Mouse (Mus musculus): ENCODE data around the gene Rem2. TPM values are rescaled to one million over a fixed set of nuclear protein-coding genes. Genes with fewer than 3 reads are reported as not detected.
A peak's percentile ranks its signal among the peaks of the same experiment; 100 is the strongest.

Gene Rem2
- 46.0 and 48.9 TPM in 2 replicates for polyA plus RNA-seq (2015; fragmentation: Nextera tagmentation; extraction: Ambion mirVana)

DNA sequence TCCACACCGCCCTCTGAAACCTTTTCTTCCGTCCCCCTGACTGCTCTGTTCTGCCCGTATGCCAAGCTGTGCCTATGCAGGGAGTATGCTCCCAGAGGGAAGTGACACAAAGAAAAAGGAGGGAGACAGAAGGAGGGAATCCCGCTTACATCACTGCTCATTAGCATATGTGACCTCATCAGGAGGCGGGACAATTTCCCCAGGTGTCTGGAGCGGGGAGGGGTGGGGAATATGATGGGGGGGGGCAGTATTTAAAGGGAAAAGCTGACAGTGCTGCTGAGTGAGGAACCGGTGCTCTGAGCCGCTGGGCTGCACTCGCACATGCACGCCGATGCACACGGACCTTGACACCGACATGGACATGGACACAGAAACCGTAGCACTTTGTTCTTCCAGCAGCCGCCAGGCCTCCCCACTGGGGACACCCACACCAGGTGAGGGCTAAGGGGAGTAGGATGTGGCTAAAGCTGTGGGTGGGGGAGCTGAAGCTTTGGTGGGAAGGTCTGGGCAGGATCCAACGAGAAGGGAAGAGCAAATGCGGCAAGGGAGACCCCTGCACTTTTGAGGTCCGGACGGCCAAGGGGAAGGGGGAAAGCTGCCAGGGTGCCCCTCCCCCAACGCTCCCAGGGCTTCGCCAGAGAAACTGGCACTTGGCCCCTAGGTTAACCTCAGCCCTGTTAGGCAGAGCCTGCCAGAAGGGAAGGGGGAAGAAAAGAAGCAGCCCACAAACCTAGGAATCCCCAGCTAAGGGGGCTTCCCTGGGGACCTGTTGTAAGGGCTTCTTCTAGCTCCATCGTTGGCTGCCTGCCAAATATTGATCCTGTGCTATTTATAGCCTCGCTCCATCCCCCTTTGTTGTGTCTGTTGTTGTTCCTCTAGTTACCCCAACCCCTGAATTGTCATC, at the start of gene Rem2:
Gene Rem2, plus strand, starts transcription at position 160 of the 904 bp plus-strand sequence.
- Histone ChIP-seq H3K9ac (ENCODE audit: low read depth, low read length) (peak within 1 kb of the TSS; percentile 84), H3K4me1 (ENCODE audit: control insufficient read depth, insufficient read depth, low read length) (peaks cover 23% of the 10 kb centered on the region), H3K27me3 (ENCODE audit: control insufficient read depth, insufficient read depth, low read depth, low read length) (peaks cover 3% of the 10 kb centered on the region; the same call in 1 of the 2 replicates), H3K27ac (ENCODE audit: low read length) (peak within 1 kb of the TSS; percentile 84), H3K36me3 (ENCODE audit: control insufficient read depth, insufficient read depth, low read length) (no peaks in the 10 kb centered on the region), H3K9me3 (replicated peaks; ENCODE audit: control insufficient read depth, low read length, poor library complexity, severe bottlenecking) (no peaks in the 10 kb centered on the region), H3K4me2 (ENCODE audit: low read length) (peak within 1 kb of the TSS; percentile 82), H3K4me3 (ENCODE audit: low read depth, low read length) (peak within 1 kb of the TSS; percentile 67)
- whole genome bisulfite sequencing, result under 1% methylated on average over 23 of the region's 23 CpGs
- peak; percentile 90 for ATAC-seq

GRCm38 (mm10) chr14:54426689-54427398, 49.1 kb upstream of the Rem2 start, which contains the start of gene Mrpl52:
Gene Mrpl52, plus strand, starts transcription at chr14:54426909.
- Histone ChIP-seq H3K9me3 (replicated peaks; ENCODE audit: control insufficient read depth, low read length, poor library complexity, severe bottlenecking) (no peaks in the 10 kb centered on the region), H3K36me3 (ENCODE audit: control insufficient read depth, insufficient read depth, low read length) (no peaks in the 10 kb centered on the region), H3K4me1 (ENCODE audit: control insufficient read depth, insufficient read depth, low read length) (peaks cover 30% of the 10 kb centered on the region), H3K9ac (ENCODE audit: low read depth, low read length) (peak within 1 kb of the TSS; percentile 84), H3K4me2 (ENCODE audit: low read length) (peak within 1 kb of the TSS; percentile 68), H3K4me3 (ENCODE audit: low read depth, low read length) (peak within 1 kb of the TSS; percentile 76), H3K27me3 (ENCODE audit: control insufficient read depth, insufficient read depth, low read depth, low read length) (no peaks in the 10 kb centered on the region), H3K27ac (ENCODE audit: low read length) (peak within 1 kb of the TSS; percentile 85)
- WGBS, result 0% methylated on average over 44 of the region's 48 CpGs
- peak; percentile 88 for ATAC-seq

- Histone ChIP-seq H3K9me3 (replicated peaks; ENCODE audit: control insufficient read depth, low read length, poor library complexity, severe bottlenecking) (no peaks in the 10 kb centered on the region), H3K4me3 (ENCODE audit: low read depth, low read length) (peak overlapping the region; percentile 76), H3K9ac (ENCODE audit: low read depth, low read length) (no peak overlapping the region), H3K36me3 (ENCODE audit: control insufficient read depth, insufficient read depth, low read length) (no peaks in the 10 kb centered on the region), H3K27me3 (ENCODE audit: control insufficient read depth, insufficient read depth, low read depth, low read length) (no peaks in the 10 kb centered on the region), H3K4me1 (ENCODE audit: control insufficient read depth, insufficient read depth, low read length) (peaks cover 35% of the 10 kb centered on the region), H3K27ac (ENCODE audit: low read length) (no peak overlapping the region), H3K4me2 (ENCODE audit: low read length) (peak overlapping the region; percentile 68)
- WGBS, result 94% methylated on average over 7 of the region's 7 CpGs
- no peak for ATAC-seq
These were observed 48.2 kb upstream of the Rem2 start for GRCm38 (mm10) chr14:54427696-54428095.

GRCm38 (mm10) chr14:54428421-54428820, 47.5 kb upstream of the Rem2 start:
- 92% methylated on average over 5 of the region's 5 CpGs for WGBS
- Histone ChIP-seq H3K9me3 (replicated peaks; ENCODE audit: control insufficient read depth, low read length, poor library complexity, severe bottlenecking) (no peaks in the 10 kb centered on the region), H3K27me3 (ENCODE audit: control insufficient read depth, insufficient read depth, low read depth, low read length) (no peaks in the 10 kb centered on the region), H3K27ac (ENCODE audit: low read length) (no peak overlapping the region), H3K9ac (ENCODE audit: low read depth, low read length) (no peak overlapping the region), H3K4me2 (ENCODE audit: low read length) (no peak overlapping the region), H3K4me1 (ENCODE audit: control insufficient read depth, insufficient read depth, low read length) (peaks cover 35% of the 10 kb centered on the region), H3K4me3 (ENCODE audit: low read depth, low read length) (no peak overlapping the region), H3K36me3 (ENCODE audit: control insufficient read depth, insufficient read depth, low read length) (no peaks in the 10 kb centered on the region)
- ATAC-seq, result no peak

DNA sequence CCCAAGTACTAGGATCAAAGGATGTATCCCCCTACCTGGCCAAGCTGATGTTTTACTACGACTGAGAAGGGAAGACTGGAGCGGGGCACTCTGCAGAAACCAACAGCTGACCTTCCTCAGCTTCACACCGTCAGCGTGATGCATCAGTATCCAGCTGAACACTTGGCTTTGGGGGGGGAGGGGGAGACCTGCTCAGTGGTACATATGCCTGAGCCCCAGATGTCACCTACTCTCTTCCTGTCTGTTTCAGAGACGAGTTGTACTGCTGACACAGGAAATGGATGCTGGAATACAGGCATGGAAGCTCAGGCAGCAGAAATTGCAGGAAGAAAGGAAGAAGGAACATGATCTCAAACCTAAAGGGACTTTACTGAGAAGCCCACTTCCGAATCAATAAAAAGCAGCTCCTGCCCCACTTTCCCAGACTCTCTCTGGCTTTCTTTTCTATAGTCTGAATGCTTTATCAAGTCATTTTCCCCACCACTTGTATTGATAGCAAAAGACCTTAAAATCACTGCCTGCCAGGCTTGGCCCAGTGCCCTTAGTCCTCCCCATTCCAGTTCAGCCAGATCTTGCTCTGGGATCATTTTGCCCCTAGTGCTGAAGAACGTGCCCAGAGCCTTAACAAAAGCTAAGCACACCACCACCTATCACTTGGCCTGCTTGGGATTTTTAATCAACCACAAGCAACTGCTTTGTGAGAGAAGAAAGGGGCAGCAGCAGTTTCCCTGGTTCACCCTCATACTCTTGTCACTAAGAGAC, 46.4 kb upstream of the Rem2 start:
- H3K36me3 ChIP-seq (ENCODE audit: control insufficient read depth, insufficient read depth, low read length), result no peaks in the 10 kb centered on the region
- H3K4me3 ChIP-seq (ENCODE audit: low read depth, low read length), result no peak overlapping the region
- peak overlapping the region; percentile 88; the same call in 1 of the 2 replicates for H3K4me2 ChIP-seq (ENCODE audit: low read length)
- no peaks in the 10 kb centered on the region for H3K9me3 ChIP-seq (replicated peaks; ENCODE audit: control insufficient read depth, low read length, poor library complexity, severe bottlenecking)
- no peak overlapping the region for H3K9ac ChIP-seq (ENCODE audit: low read depth, low read length)
- no peak overlapping the region for H3K27ac ChIP-seq (ENCODE audit: low read length)
- no peak for ATAC-seq
- peaks cover 35% of the 10 kb centered on the region for H3K4me1 ChIP-seq (ENCODE audit: control insufficient read depth, insufficient read depth, low read length)
- WGBS, result 67% methylated on average over 7 of the region's 7 CpGs
- H3K27me3 ChIP-seq (ENCODE audit: control insufficient read depth, insufficient read depth, low read depth, low read length), result no peaks in the 10 kb centered on the region

DNA sequence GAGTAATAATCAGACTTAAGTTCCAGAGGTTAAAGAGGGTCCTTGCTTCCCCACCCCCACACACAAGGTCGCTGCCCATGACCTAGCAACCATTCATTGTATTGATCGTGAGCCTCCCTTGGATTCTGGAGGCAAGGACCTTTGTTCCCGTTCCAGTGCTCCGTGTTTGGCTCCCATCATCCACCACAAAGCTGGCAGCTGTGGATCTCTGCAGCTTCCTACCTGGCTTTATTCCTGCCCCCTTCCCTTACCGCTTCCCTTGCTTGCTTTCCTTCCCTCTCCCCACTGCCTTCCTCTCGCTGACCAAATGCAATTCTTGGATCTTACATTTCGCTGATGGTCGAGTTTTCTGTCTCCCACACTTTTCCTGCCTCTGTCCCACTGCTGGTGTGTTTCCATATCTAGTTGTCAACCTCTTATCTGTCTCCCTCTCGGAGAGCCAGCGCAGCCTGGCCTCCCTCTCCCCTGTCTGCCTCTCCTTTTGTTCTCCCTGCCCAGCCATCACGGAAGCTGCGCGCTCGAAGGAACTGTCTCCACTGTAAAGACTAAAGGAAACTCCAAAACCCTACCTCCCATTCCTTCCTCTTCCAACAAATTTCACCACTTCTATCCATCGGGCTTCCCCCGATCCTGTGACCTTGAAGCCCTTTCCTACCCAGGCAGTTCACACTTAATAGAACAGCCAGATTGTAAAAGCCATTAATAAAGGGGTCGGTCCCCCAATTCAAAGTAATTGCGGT, 45.3 kb upstream of the Rem2 start:
- Histone ChIP-seq H3K9me3 (replicated peaks; ENCODE audit: control insufficient read depth, low read length, poor library complexity, severe bottlenecking) (no peaks in the 10 kb centered on the region), H3K27me3 (ENCODE audit: control insufficient read depth, insufficient read depth, low read depth, low read length) (no peaks in the 10 kb centered on the region), H3K36me3 (ENCODE audit: control insufficient read depth, insufficient read depth, low read length) (no peaks in the 10 kb centered on the region), H3K4me3 (ENCODE audit: low read depth, low read length) (peak overlapping the region; percentile 55), H3K4me2 (ENCODE audit: low read length) (peak overlapping the region; percentile 88), H3K4me1 (ENCODE audit: control insufficient read depth, insufficient read depth, low read length) (peaks cover 34% of the 10 kb centered on the region), H3K27ac (ENCODE audit: low read length) (peak overlapping the region; percentile 79), H3K9ac (ENCODE audit: low read depth, low read length) (peak overlapping the region; percentile 76)
- ATAC-seq, result no peak
- WGBS, result 3% methylated on average over 18 of the region's 18 CpGs

GRCm38 (mm10) chr14:54431334-54432077, 44.4 kb upstream of the Rem2 start, which contains the start of gene Mmp14:
Gene Mmp14, plus strand, starts transcription at chr14:54431612.
- peaks cover 29% of the 10 kb centered on the region for H3K4me1 ChIP-seq (ENCODE audit: control insufficient read depth, insufficient read depth, low read length)
- H3K9ac ChIP-seq (ENCODE audit: low read depth, low read length), result peak within 1 kb of the TSS; percentile 76
- peak within 1 kb of the TSS; percentile 55 for H3K4me3 ChIP-seq (ENCODE audit: low read depth, low read length)
- no peaks in the 10 kb centered on the region for H3K9me3 ChIP-seq (replicated peaks; ENCODE audit: control insufficient read depth, low read length, poor library complexity, severe bottlenecking)
- ATAC-seq, result peak; percentile 23; the same call in 1 of the 2 replicates
- peak within 1 kb of the TSS; percentile 88 for H3K4me2 ChIP-seq (ENCODE audit: low read length)
- under 1% methylated on average over 42 of the region's 49 CpGs for WGBS
- H3K27ac ChIP-seq (ENCODE audit: low read length), result peak within 1 kb of the TSS; percentile 79
- no peaks in the 10 kb centered on the region for H3K36me3 ChIP-seq (ENCODE audit: control insufficient read depth, insufficient read depth, low read length)
- H3K27me3 ChIP-seq (ENCODE audit: control insufficient read depth, insufficient read depth, low read depth, low read length), result no peaks in the 10 kb centered on the region

Measured in midbrain, embryonic 16.5 days (tissue).